Mouse (Mus musculus) forebrain, embryonic 12.5 days (tissue): ENCODE data around the gene Zfp189. TPM values are rescaled to one million over a fixed set of nuclear protein-coding genes. Genes with fewer than 3 reads are reported as not detected.
"Not testable (repeated sequence)": the region's sequence is repeated elsewhere in the genome, so short reads cannot be mapped to it uniquely, and the experiment has no call there.

Experiments
- ATAC-seq: fragments of 200-750 bp; cut with Nextera tagmentation; 2 replicates; pipeline ENCODE4 v1.8.0; 2017; ENCODE audit warnings: moderate TSS enrichment; ENCODE audit not compliant: low FRiP score
- H3K27ac ChIP-seq: fragments of 300-500 bp; sonication (generic); 2 replicates; pipeline ENCODE4 v1.5.1; 2016; ENCODE audit warnings: mild to moderate bottlenecking
- H3K27me3 ChIP-seq: fragments of 300-500 bp; sonication (generic); 2 replicates; pipeline ENCODE4 v1.6.1; 2016; ENCODE audit warnings: mild to moderate bottlenecking
- H3K36me3 ChIP-seq: fragments of 300-500 bp; sonication (generic); replicated peaks from 2 replicates; pipeline ENCODE4 v1.6.1; 2016; ENCODE audit warnings: mild to moderate bottlenecking
- H3K4me1 ChIP-seq: fragments of 300-500 bp; sonication (generic); 2 replicates; pipeline ENCODE4 v1.6.1; 2016
- H3K4me2 ChIP-seq: fragments of 300-500 bp; sonication (generic); 2 replicates; pipeline ENCODE4 v1.6.1; 2016; ENCODE audit warnings: mild to moderate bottlenecking, moderate library complexity
- H3K4me3 ChIP-seq: fragments of 300-500 bp; sonication (generic); replicated peaks from 2 replicates; pipeline ENCODE4 v1.5.1; 2016; ENCODE audit warnings: mild to moderate bottlenecking
- H3K9ac ChIP-seq: fragments of 300-500 bp; sonication (generic); 2 replicates; pipeline ENCODE4 v1.6.1; 2016; ENCODE audit warnings: mild to moderate bottlenecking
- H3K9me3 ChIP-seq: fragments of 300-500 bp; sonication (generic); 2 replicates; pipeline ENCODE4 v1.6.1; 2016
- WGBS: fragments of 180-500 bp; shearing (Covaris S2); methylation state at CpG from one replicate; pipeline ENCODE4 v1.1.7; 2016; 5-methylcytosine and 5-hydroxymethylcytosine counted together
- polyA plus RNA-seq: library from polyadenylated mRNA; unstranded; fragments of >200 nt; fragmentation: Nextera tagmentation; extraction: Ambion mirVana; gene quantifications from 2 replicates; pipeline ENCODE4 v1.2.1, GENCODE M21; 2016

The Zfp189 gene
- polyA plus RNA-seq, 1 experiment from 2014 or later, result 12.5 TPM

GRCm38 (mm10) chr4:49509183-49509582 lies 11.8 kb upstream of the Zfp189 start:
- Histone ChIP-seq H3K27ac (no peak overlapping the region), H3K9ac (no peak overlapping the region), H3K9me3 (no peaks in the 10 kb centered on the region), H3K4me3 (no peak overlapping the region), H3K36me3 (peaks cover 21% of the 10 kb centered on the region), H3K4me1 (no peaks in the 10 kb centered on the region), H3K27me3 (no peaks in the 10 kb centered on the region), H3K4me2 (no peak overlapping the region)
- ATAC-seq, result no peak
- WGBS, result 92% methylated on average over 2 of the region's 2 CpGs

- H3K36me3 ChIP-seq, result peaks cover 23% of the 10 kb centered on the region
- WGBS, result 92% methylated on average over 1 of the region's 1 CpGs
- not testable (repeated sequence) for H3K4me1 ChIP-seq, H3K9me3 ChIP-seq, H3K9ac ChIP-seq, H3K27me3 ChIP-seq, H3K4me2 ChIP-seq, ATAC-seq, H3K27ac ChIP-seq, H3K4me3 ChIP-seq
Observed at GRCm38 (mm10) chr4:49510236-49510835, 10.6 kb upstream of the Zfp189 start.

- 88% methylated on average over 4 of the region's 4 CpGs for WGBS
- Histone ChIP-seq H3K27me3 (no peaks in the 10 kb centered on the region), H3K36me3 (peaks cover 23% of the 10 kb centered on the region), H3K9ac (no peak overlapping the region), H3K4me2 (no peak overlapping the region), H3K4me3 (no peak overlapping the region), H3K4me1 (no peaks in the 10 kb centered on the region), H3K27ac (no peak overlapping the region), H3K9me3 (no peaks in the 10 kb centered on the region)
- ATAC-seq, result no peak
Observed at GRCm38 (mm10) chr4:49512636-49513035, 8.3 kb upstream of the Zfp189 start.

DNA sequence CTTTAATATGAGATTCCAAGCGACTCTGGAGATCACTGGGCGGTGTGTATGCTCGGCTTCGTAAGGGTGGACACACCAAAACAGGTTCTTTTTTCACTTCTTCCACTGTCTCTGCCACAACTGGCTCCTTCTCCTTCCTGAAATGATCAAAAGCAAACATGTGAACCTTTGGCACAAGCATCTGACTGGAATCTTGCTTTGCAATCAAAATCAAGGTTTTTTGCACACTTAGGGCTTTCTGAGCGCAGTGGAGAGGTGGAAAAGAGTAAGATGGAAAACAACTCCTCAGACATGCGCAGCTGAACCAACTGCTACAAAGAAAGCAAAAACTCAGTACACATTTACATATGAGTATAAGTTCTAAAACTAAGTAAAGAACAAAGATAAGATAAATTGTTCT lies 6.5 kb upstream of the Zfp189 start:
- Histone ChIP-seq H3K9me3 (no peaks in the 10 kb centered on the region), H3K9ac (no peak overlapping the region), H3K27me3 (no peaks in the 10 kb centered on the region), H3K27ac (no peak overlapping the region), H3K4me2 (no peak overlapping the region), H3K4me1 (peaks cover 6% of the 10 kb centered on the region), H3K36me3 (peaks cover 23% of the 10 kb centered on the region), H3K4me3 (no peak overlapping the region)
- WGBS, result 96% methylated on average over 6 of the region's 6 CpGs
- no peak for ATAC-seq

GRCm38 (mm10) chr4:49519476-49519875 lies 1.5 kb upstream of the Zfp189 start:
- H3K9me3 ChIP-seq, result no peaks in the 10 kb centered on the region
- ATAC-seq, result no peak
- peaks cover 21% of the 10 kb centered on the region for H3K4me1 ChIP-seq
- no peaks in the 10 kb centered on the region for H3K27me3 ChIP-seq
- H3K4me3 ChIP-seq, result 0 out of 2 replicates have a peak overlapping the region, but pooled peaks have one; percentile 5
- peaks cover 8% of the 10 kb centered on the region; the same call in 1 of the 2 replicates for H3K36me3 ChIP-seq
- peak overlapping the region; percentile 21; the same call in 1 of the 2 replicates for H3K4me2 ChIP-seq
- H3K27ac ChIP-seq, result no peak overlapping the region
- WGBS, result 82% methylated on average over 5 of the region's 5 CpGs
- H3K9ac ChIP-seq, result no peak overlapping the region

- H3K4me3 ChIP-seq, result peak overlapping the region; percentile 70
- no peak; the same call in 1 of the 2 replicates for ATAC-seq
- peak overlapping the region; percentile 72 for H3K9ac ChIP-seq
- 0 out of 2 replicates have a peak overlapping the region, but pooled peaks have one; percentile 13 for H3K27ac ChIP-seq
- H3K4me2 ChIP-seq, result peak overlapping the region; percentile 65
- WGBS, result under 1% methylated on average over 17 of the region's 17 CpGs
- no peaks in the 10 kb centered on the region for H3K27me3 ChIP-seq
- H3K4me1 ChIP-seq, result peaks cover 21% of the 10 kb centered on the region
- H3K9me3 ChIP-seq, result no peaks in the 10 kb centered on the region
- H3K36me3 ChIP-seq, result peaks cover 14% of the 10 kb centered on the region; the same call in 1 of the 2 replicates
Observed at GRCm38 (mm10) chr4:49521346-49521745, 370 bp downstream of the Zfp189 start.

GRCm38 (mm10) chr4:49522576-49522975 lies 1.6 kb downstream of the Zfp189 start:
- peaks cover 14% of the 10 kb centered on the region; the same call in 1 of the 2 replicates for H3K36me3 ChIP-seq
- no peak for ATAC-seq

DNA sequence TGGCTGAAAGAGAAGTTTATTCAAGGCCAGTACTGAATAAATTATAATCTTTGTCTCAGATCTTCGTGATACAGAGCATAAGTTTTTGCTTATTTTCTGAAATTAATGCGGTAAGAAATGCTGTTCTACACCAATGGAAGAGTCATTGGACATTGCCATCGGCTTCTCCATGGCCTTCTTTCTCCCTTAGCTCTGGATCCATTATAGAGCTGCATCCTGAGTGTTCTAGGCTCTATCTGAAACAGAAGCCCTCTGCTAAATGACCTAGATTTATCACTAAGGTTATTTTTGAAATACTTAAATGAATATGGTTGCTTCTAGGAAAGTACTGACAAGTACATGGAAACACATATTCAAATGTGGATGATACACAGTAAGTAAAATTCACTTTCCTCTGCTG lies 14.1 kb downstream of the Zfp189 start:
- no peak overlapping the region for H3K4me3 ChIP-seq
- no peaks in the 10 kb centered on the region for H3K4me1 ChIP-seq
- no peak overlapping the region for H3K27ac ChIP-seq
- H3K9ac ChIP-seq, result no peak overlapping the region
- peaks cover 16% of the 10 kb centered on the region for H3K36me3 ChIP-seq
- H3K9me3 ChIP-seq, result 0 out of 2 replicates have a peak, but pooled peaks cover 5% of the 10 kb centered on the region
- no peaks in the 10 kb centered on the region for H3K27me3 ChIP-seq
- 85% methylated on average over 3 of the region's 3 CpGs for WGBS
- no peak for ATAC-seq
- H3K4me2 ChIP-seq, result no peak overlapping the region

More at GRCm38 (mm10) chr4:49522576-49522975, 1.6 kb downstream of the Zfp189 start:
- 88% methylated on average over 9 of the region's 9 CpGs for WGBS
- no peaks in the 10 kb centered on the region for H3K9me3 ChIP-seq
- H3K27ac ChIP-seq, result no peak overlapping the region
- H3K27me3 ChIP-seq, result no peaks in the 10 kb centered on the region
- H3K9ac ChIP-seq, result no peak overlapping the region
- no peak overlapping the region for H3K4me2 ChIP-seq
- peaks cover 21% of the 10 kb centered on the region for H3K4me1 ChIP-seq
- H3K4me3 ChIP-seq, result 0 out of 2 replicates have a peak overlapping the region, but pooled peaks have one; percentile 70

- Histone ChIP-seq H3K27ac (no peak overlapping the region), H3K9ac (no peak overlapping the region), H3K36me3 (peaks cover 9% of the 10 kb centered on the region), H3K4me1 (no peaks in the 10 kb centered on the region), H3K4me3 (no peak overlapping the region), H3K9me3 (no peaks in the 10 kb centered on the region), H3K27me3 (no peaks in the 10 kb centered on the region), H3K4me2 (no peak overlapping the region)
- ATAC-seq, result no peak
- whole genome bisulfite sequencing, result 92% methylated on average over 4 of the region's 4 CpGs
Observed at GRCm38 (mm10) chr4:49535675-49536294, 14.8 kb downstream of the Zfp189 start.

- no peak for ATAC-seq
- H3K4me3 ChIP-seq, result no peak overlapping the region
- 86% methylated on average over 4 of the region's 4 CpGs for WGBS
Observed at GRCm38 (mm10) chr4:49536671-49537070, 15.7 kb downstream of the Zfp189 start.

GRCm38 (mm10) chr4:49539665-49540064 lies 18.7 kb downstream of the Zfp189 start:
- H3K9me3 ChIP-seq, result no peaks in the 10 kb centered on the region
- H3K27me3 ChIP-seq, result no peaks in the 10 kb centered on the region
- H3K27ac ChIP-seq, result no peak overlapping the region
- WGBS, result 75% methylated on average over 6 of the region's 6 CpGs
- no peaks in the 10 kb centered on the region for H3K4me1 ChIP-seq
- H3K4me2 ChIP-seq, result no peak overlapping the region
- H3K9ac ChIP-seq, result no peak overlapping the region
- ATAC-seq, result no peak
- no peaks in the 10 kb centered on the region for H3K36me3 ChIP-seq
- no peak overlapping the region for H3K4me3 ChIP-seq

More at GRCm38 (mm10) chr4:49536671-49537070, 15.7 kb downstream of the Zfp189 start:
- no peak overlapping the region for H3K4me2 ChIP-seq
- H3K4me1 ChIP-seq, result no peaks in the 10 kb centered on the region
- H3K27ac ChIP-seq, result no peak overlapping the region
- no peak overlapping the region for H3K9ac ChIP-seq
- H3K27me3 ChIP-seq, result no peaks in the 10 kb centered on the region
- no peaks in the 10 kb centered on the region for H3K9me3 ChIP-seq
- peaks cover 5% of the 10 kb centered on the region; the same call in 1 of the 2 replicates for H3K36me3 ChIP-seq

- no peaks in the 10 kb centered on the region for H3K27me3 ChIP-seq
- no peak overlapping the region for H3K4me2 ChIP-seq
- no peak for ATAC-seq
- H3K4me1 ChIP-seq, result no peaks in the 10 kb centered on the region
- no peak overlapping the region for H3K27ac ChIP-seq
- no peak overlapping the region for H3K4me3 ChIP-seq
- no peak overlapping the region for H3K9ac ChIP-seq
- H3K36me3 ChIP-seq, result no peaks in the 10 kb centered on the region
- WGBS, result 75% methylated on average over 3 of the region's 3 CpGs
- no peaks in the 10 kb centered on the region for H3K9me3 ChIP-seq
Observed at GRCm38 (mm10) chr4:49540966-49541365, 20.0 kb downstream of the Zfp189 start.

DNA sequence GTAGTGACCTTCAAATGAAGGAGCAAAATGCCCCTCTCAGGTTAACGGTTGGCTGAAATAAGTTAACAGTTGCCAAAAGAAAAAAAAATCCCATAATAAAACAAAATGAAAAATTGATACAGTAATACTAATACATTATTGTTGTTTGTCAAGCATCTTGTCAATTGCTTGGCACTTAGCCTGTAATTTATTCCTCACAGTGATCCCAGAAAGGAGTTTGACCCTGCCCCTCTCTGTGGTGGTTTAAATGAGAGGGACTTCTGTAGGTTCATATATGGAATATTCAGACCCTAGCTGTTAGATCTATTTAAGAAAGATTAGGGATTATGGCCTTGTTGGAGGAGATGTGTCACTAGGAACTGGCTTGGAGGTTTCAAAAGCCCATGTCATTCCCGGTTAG lies 25.1 kb downstream of the Zfp189 start:
- Histone ChIP-seq H3K4me1 (no peaks in the 10 kb centered on the region), H3K4me2 (no peak overlapping the region), H3K36me3 (no peaks in the 10 kb centered on the region), H3K9me3 (no peaks in the 10 kb centered on the region), H3K27me3 (no peaks in the 10 kb centered on the region), H3K27ac (no peak overlapping the region), H3K4me3 (no peak overlapping the region), H3K9ac (no peak overlapping the region)
- WGBS, result 84% methylated on average over 2 of the region's 2 CpGs
- no peak for ATAC-seq
